Mouse (Mus musculus): Measurements from ENCODE around the gene Sox6. TPM values are rescaled to one million over a fixed set of nuclear protein-coding genes. Genes with fewer than 3 reads are reported as not detected.

The Sox6 gene
- polyA plus RNA-seq, 1 experiment from 2014 or later: 39.1 TPM

GRCm38 (mm10) chr7:115719791-115720190 is 318.8 kb downstream of the Sox6 start:
- Histone ChIP-seq H3K36me3 (ENCODE audit: control insufficient read depth, insufficient read depth, low read length) (no peaks in the 10 kb centered on the region), H3K4me2 (ENCODE audit: low read length) (no peak overlapping the region), H3K4me3 (ENCODE audit: control insufficient read depth in 1 of 2, insufficient read depth in 1 of 2, low read depth in 1 of 2, low read length in 2 of 2) (no peak overlapping the region), H3K27ac (replicated peaks in 1 of 2; ENCODE audit: control insufficient read depth in 1 of 2, insufficient read depth in 1 of 2, low read depth in 2 of 2, low read length in 2 of 2) (no peak overlapping the region), H3K4me1 (ENCODE audit: control insufficient read depth in 2 of 2, insufficient read depth in 2 of 2, low read length in 2 of 2) (peaks cover 4 to 33% of the 10 kb centered on the region in 2 experiments; a peak in 3 of 4 replicates), H3K9ac (ENCODE audit: low read length) (no peak overlapping the region), H3K27me3 (ENCODE audit: control insufficient read depth, insufficient read depth, low read length) (no peaks in the 10 kb centered on the region), H3K9me3 (ENCODE audit: control insufficient read depth, low read length) (no peaks in the 10 kb centered on the region)
- ATAC-seq (ENCODE audit: insufficient number of reproducible peaks, insufficient read depth, low FRiP score, low read depth): no peak
- WGBS: 81% methylated on average over 3 of the region's 3 CpGs

DNA sequence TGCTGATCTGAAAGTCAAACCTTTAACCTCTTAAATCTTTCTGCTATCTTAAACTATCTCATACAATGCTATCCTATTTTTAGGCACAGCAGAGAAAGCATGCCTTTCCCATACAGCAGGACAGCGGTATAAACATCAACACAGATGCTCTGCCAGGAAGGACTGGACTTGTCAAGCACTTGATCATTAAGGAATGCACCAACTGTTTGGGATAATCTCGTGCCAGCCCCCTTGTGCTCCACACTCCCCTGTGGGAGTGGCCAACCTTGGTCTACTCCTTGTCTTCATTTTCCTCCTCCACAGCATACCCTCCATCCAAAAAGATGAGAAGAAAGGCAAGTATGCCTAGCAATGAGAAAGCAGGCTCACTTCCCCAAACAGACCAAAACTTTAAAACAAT is 332.5 kb downstream of the Sox6 start:
- Histone ChIP-seq H3K27me3 (ENCODE audit: control insufficient read depth, insufficient read depth, low read length) (no peaks in the 10 kb centered on the region), H3K4me2 (ENCODE audit: low read length) (peak overlapping the region; percentile 26), H3K4me3 (ENCODE audit: control insufficient read depth in 1 of 2, insufficient read depth in 1 of 2, low read depth in 1 of 2, low read length in 2 of 2) (no peak overlapping the region), H3K9me3 (ENCODE audit: control insufficient read depth, low read length) (no peaks in the 10 kb centered on the region), H3K36me3 (ENCODE audit: control insufficient read depth, insufficient read depth, low read length) (no peaks in the 10 kb centered on the region), H3K4me1 (ENCODE audit: control insufficient read depth in 2 of 2, insufficient read depth in 2 of 2, low read length in 2 of 2) (peaks cover 8 to 24% of the 10 kb centered on the region in 2 experiments), H3K9ac (ENCODE audit: low read length) (no peak overlapping the region), H3K27ac (replicated peaks in 1 of 2; ENCODE audit: control insufficient read depth in 1 of 2, insufficient read depth in 1 of 2, low read depth in 2 of 2, low read length in 2 of 2) (peak overlapping the region; percentile 45 to 49)
- 5% methylated on average over 2 of the region's 2 CpGs for WGBS
- ATAC-seq (ENCODE audit: insufficient number of reproducible peaks, insufficient read depth, low FRiP score, low read depth): no peak

GRCm38 (mm10) chr7:115698105-115698504 is 340.5 kb downstream of the Sox6 start:
- Histone ChIP-seq H3K27me3 (ENCODE audit: control insufficient read depth, insufficient read depth, low read length) (no peaks in the 10 kb centered on the region), H3K4me1 (ENCODE audit: control insufficient read depth in 2 of 2, insufficient read depth in 2 of 2, low read length in 2 of 2) (peaks cover 4 to 9% of the 10 kb centered on the region in 2 experiments), H3K36me3 (ENCODE audit: control insufficient read depth, insufficient read depth, low read length) (no peaks in the 10 kb centered on the region), H3K9ac (ENCODE audit: low read length) (no peak overlapping the region), H3K9me3 (ENCODE audit: control insufficient read depth, low read length) (0 out of 2 replicates have a peak, but pooled peaks cover 2% of the 10 kb centered on the region), H3K4me3 (ENCODE audit: control insufficient read depth in 1 of 2, insufficient read depth in 1 of 2, low read depth in 1 of 2, low read length in 2 of 2) (no peak overlapping the region), H3K27ac (replicated peaks in 1 of 2; ENCODE audit: control insufficient read depth in 1 of 2, insufficient read depth in 1 of 2, low read depth in 2 of 2, low read length in 2 of 2) (no peak overlapping the region), H3K4me2 (ENCODE audit: low read length) (no peak overlapping the region)
- 83% methylated on average over 1 of the region's 1 CpGs for WGBS
- no peak for ATAC-seq (ENCODE audit: insufficient number of reproducible peaks, insufficient read depth, low FRiP score, low read depth)

- 0 out of 2 replicates have a peak, but pooled peaks cover 2% of the 10 kb centered on the region for H3K9me3 ChIP-seq (ENCODE audit: control insufficient read depth, low read length)
- H3K4me3 ChIP-seq (ENCODE audit: control insufficient read depth in 1 of 2, insufficient read depth in 1 of 2, low read depth in 1 of 2, low read length in 2 of 2): no peak overlapping the region
- WGBS: 44% methylated on average over 8 of the region's 8 CpGs
- H3K36me3 ChIP-seq (ENCODE audit: control insufficient read depth, insufficient read depth, low read length): no peaks in the 10 kb centered on the region
- H3K27me3 ChIP-seq (ENCODE audit: control insufficient read depth, insufficient read depth, low read length): no peaks in the 10 kb centered on the region
- H3K4me2 ChIP-seq (ENCODE audit: low read length): no peak overlapping the region
- ATAC-seq (ENCODE audit: insufficient number of reproducible peaks, insufficient read depth, low FRiP score, low read depth): no peak
- H3K27ac ChIP-seq (replicated peaks in 1 of 2; ENCODE audit: control insufficient read depth in 1 of 2, insufficient read depth in 1 of 2, low read depth in 2 of 2, low read length in 2 of 2): peak overlapping the region in 1 of 2 experiments; percentile 39; a peak in 1 of 4 replicates
- peaks cover 4 to 11% of the 10 kb centered on the region in 2 experiments for H3K4me1 ChIP-seq (ENCODE audit: control insufficient read depth in 2 of 2, insufficient read depth in 2 of 2, low read length in 2 of 2)
- no peak overlapping the region for H3K9ac ChIP-seq (ENCODE audit: low read length)
Measured at GRCm38 (mm10) chr7:115693206-115693605, 345.4 kb downstream of the Sox6 start.

DNA sequence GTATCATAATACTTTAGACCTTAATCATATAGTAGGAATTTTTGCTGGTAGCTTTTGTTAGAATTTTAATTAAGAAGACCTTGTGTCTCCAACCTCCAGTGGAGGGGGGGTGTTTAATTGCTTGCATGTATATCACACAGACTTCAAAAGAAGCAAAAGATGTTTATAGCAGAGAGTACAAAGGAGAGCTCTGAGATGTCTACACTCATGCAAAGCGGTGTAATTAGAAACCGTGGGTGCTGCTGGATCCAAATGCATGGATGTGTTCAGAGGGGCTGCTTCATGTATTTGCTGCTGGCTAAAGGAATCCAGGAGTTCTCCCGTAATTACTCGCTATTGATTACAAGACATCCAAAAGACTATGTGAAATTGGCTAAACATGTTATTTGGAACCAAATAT is 347.5 kb downstream of the Sox6 start:
- no peak for ATAC-seq (ENCODE audit: insufficient number of reproducible peaks, insufficient read depth, low FRiP score, low read depth)
- WGBS: 85% methylated on average over 4 of the region's 4 CpGs
- H3K9ac ChIP-seq (ENCODE audit: low read length): no peak overlapping the region
- H3K36me3 ChIP-seq (ENCODE audit: control insufficient read depth, insufficient read depth, low read length): no peaks in the 10 kb centered on the region
- H3K9me3 ChIP-seq (ENCODE audit: control insufficient read depth, low read length): no peaks in the 10 kb centered on the region
- H3K27ac ChIP-seq (replicated peaks in 1 of 2; ENCODE audit: control insufficient read depth in 1 of 2, insufficient read depth in 1 of 2, low read depth in 2 of 2, low read length in 2 of 2): no peak overlapping the region
- H3K4me1 ChIP-seq (ENCODE audit: control insufficient read depth in 2 of 2, insufficient read depth in 2 of 2, low read length in 2 of 2): peaks cover 4 to 11% of the 10 kb centered on the region in 2 experiments
- no peak overlapping the region for H3K4me3 ChIP-seq (ENCODE audit: control insufficient read depth in 1 of 2, insufficient read depth in 1 of 2, low read depth in 1 of 2, low read length in 2 of 2)
- no peaks in the 10 kb centered on the region for H3K27me3 ChIP-seq (ENCODE audit: control insufficient read depth, insufficient read depth, low read length)
- H3K4me2 ChIP-seq (ENCODE audit: low read length): no peak overlapping the region

DNA sequence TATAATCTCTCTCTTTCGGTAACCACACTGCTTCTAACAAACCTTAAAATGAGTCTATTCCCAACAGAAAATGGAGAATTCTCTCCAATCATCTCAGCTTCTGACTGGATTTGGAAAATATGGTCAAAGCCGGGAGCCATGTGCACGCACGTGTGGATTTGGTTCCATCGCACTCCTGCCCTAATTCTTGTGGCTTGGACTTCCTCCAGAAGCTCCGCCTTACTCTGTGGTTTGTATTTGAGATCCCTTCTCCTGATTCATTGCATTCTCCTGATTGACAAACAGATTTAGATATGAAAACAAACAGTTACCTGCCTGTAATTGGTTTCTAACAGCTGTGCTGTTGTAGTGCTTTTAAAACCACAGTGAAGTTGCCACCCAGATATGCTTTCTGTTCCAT is 351.9 kb downstream of the Sox6 start:
- no peak overlapping the region for H3K9ac ChIP-seq (ENCODE audit: low read length)
- H3K4me2 ChIP-seq (ENCODE audit: low read length): no peak overlapping the region
- H3K27ac ChIP-seq (replicated peaks in 1 of 2; ENCODE audit: control insufficient read depth in 1 of 2, insufficient read depth in 1 of 2, low read depth in 2 of 2, low read length in 2 of 2): no peak overlapping the region
- H3K4me3 ChIP-seq (ENCODE audit: control insufficient read depth in 1 of 2, insufficient read depth in 1 of 2, low read depth in 1 of 2, low read length in 2 of 2): no peak overlapping the region
- no peaks in the 10 kb centered on the region for H3K36me3 ChIP-seq (ENCODE audit: control insufficient read depth, insufficient read depth, low read length)
- H3K4me1 ChIP-seq (ENCODE audit: control insufficient read depth in 2 of 2, insufficient read depth in 2 of 2, low read length in 2 of 2): 0 out of 4 replicates have a peak, but pooled peaks cover 0 to 3% of the 10 kb centered on the region in 2 experiments
- H3K9me3 ChIP-seq (ENCODE audit: control insufficient read depth, low read length): no peaks in the 10 kb centered on the region
- 94% methylated on average over 6 of the region's 6 CpGs for WGBS
- no peaks in the 10 kb centered on the region for H3K27me3 ChIP-seq (ENCODE audit: control insufficient read depth, insufficient read depth, low read length)
- ATAC-seq (ENCODE audit: insufficient number of reproducible peaks, insufficient read depth, low FRiP score, low read depth): no peak

DNA sequence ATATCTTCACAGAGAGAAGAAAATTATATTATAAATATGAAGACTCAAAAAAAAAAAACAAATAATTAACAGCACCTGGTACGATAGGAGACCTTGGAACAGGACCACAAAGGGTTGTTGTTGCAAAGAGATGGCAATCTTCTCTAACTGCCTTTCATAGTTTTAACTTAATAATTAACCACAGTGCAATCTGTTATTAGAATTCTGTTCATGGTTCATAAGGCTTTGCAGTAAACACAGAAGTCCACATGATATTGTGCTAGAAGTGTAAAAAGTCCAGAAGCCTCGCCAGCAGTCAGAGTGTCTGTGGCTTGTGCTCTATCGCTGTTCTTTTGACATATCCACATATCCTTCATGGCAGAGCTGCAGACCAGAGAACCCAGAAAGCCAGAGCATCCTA is 354.5 kb downstream of the Sox6 start:
- H3K27me3 ChIP-seq (ENCODE audit: control insufficient read depth, insufficient read depth, low read length): no peaks in the 10 kb centered on the region
- 89% methylated on average over 3 of the region's 3 CpGs for WGBS
- H3K27ac ChIP-seq (replicated peaks in 1 of 2; ENCODE audit: control insufficient read depth in 1 of 2, insufficient read depth in 1 of 2, low read depth in 2 of 2, low read length in 2 of 2): no peak overlapping the region
- no peak for ATAC-seq (ENCODE audit: insufficient number of reproducible peaks, insufficient read depth, low FRiP score, low read depth)
- no peak overlapping the region for H3K9ac ChIP-seq (ENCODE audit: low read length)
- no peak overlapping the region for H3K4me2 ChIP-seq (ENCODE audit: low read length)
- H3K4me1 ChIP-seq (ENCODE audit: control insufficient read depth in 2 of 2, insufficient read depth in 2 of 2, low read length in 2 of 2): 0 out of 4 replicates have a peak, but pooled peaks cover 0 to 3% of the 10 kb centered on the region in 2 experiments
- H3K9me3 ChIP-seq (ENCODE audit: control insufficient read depth, low read length): no peaks in the 10 kb centered on the region
- H3K36me3 ChIP-seq (ENCODE audit: control insufficient read depth, insufficient read depth, low read length): no peaks in the 10 kb centered on the region
- no peak overlapping the region for H3K4me3 ChIP-seq (ENCODE audit: control insufficient read depth in 1 of 2, insufficient read depth in 1 of 2, low read depth in 1 of 2, low read length in 2 of 2)

DNA sequence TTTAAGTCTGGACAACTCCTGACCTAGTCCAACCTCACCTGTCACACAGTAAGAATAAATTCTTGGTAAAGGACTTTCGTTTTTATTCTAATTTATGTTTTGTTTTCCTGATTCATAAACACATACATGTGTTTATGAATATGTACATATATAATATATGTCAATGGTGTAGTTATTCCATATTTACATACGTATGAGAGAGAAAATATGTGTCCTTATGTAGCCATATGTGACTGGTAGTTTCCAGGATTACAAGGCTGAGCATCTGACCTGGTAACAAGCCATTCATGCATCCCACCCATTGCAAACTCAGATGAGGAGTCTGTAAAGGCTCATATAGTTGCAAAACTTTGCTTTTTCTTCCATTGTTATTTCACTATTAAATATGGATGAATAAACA is 366.8 kb downstream of the Sox6 start:
- no peak for ATAC-seq (ENCODE audit: insufficient number of reproducible peaks, insufficient read depth, low FRiP score, low read depth)
- H3K4me2 ChIP-seq (ENCODE audit: low read length): no peak overlapping the region
- H3K4me1 ChIP-seq (ENCODE audit: control insufficient read depth in 2 of 2, insufficient read depth in 2 of 2, low read length in 2 of 2): peaks cover 15 to 30% of the 10 kb centered on the region in 2 experiments
- H3K27ac ChIP-seq (replicated peaks in 1 of 2; ENCODE audit: control insufficient read depth in 1 of 2, insufficient read depth in 1 of 2, low read depth in 2 of 2, low read length in 2 of 2): no peak overlapping the region
- no peak overlapping the region for H3K9ac ChIP-seq (ENCODE audit: low read length)
- 93% methylated on average over 2 of the region's 2 CpGs for WGBS
- no peaks in the 10 kb centered on the region for H3K36me3 ChIP-seq (ENCODE audit: control insufficient read depth, insufficient read depth, low read length)
- H3K27me3 ChIP-seq (ENCODE audit: control insufficient read depth, insufficient read depth, low read length): no peaks in the 10 kb centered on the region
- H3K4me3 ChIP-seq (ENCODE audit: control insufficient read depth in 1 of 2, insufficient read depth in 1 of 2, low read depth in 1 of 2, low read length in 2 of 2): no peak overlapping the region
- H3K9me3 ChIP-seq (ENCODE audit: control insufficient read depth, low read length): no peaks in the 10 kb centered on the region
